Mouse (Mus musculus) liver, postnatal 0 days (tissue): ENCODE measurements at regions not wholly inside any gene's neighbourhood (a gene's known extent, or its start where the extent isn't known, plus 50 kb on each side); places are given as distances from the start of the nearest gene placed in this dataset.

Experiments used
- CTCF ChIP-seq: sonication (generic); IDR thresholded peaks from 2 replicates; pipeline ENCODE4 v1.5.1; 2016; ENCODE audit warnings: antibody characterized with exemption, low read depth
- EP300 ChIP-seq: IDR thresholded peaks from 2 replicates; pipeline ENCODE4 v1.6.1; 2016; ENCODE audit warnings: antibody characterized with exemption, low read depth, mild to moderate bottlenecking

- TF ChIP-seq CTCF (no peak), EP300 (no peak)
Measured at GRCm38 (mm10) chr16:5787206-5787605, 97.9 kb upstream of the Rbfox1 start.
